Comparison of ENCODE assay signal across 7 mouse cellular contexts in the genomic region with DNA sequence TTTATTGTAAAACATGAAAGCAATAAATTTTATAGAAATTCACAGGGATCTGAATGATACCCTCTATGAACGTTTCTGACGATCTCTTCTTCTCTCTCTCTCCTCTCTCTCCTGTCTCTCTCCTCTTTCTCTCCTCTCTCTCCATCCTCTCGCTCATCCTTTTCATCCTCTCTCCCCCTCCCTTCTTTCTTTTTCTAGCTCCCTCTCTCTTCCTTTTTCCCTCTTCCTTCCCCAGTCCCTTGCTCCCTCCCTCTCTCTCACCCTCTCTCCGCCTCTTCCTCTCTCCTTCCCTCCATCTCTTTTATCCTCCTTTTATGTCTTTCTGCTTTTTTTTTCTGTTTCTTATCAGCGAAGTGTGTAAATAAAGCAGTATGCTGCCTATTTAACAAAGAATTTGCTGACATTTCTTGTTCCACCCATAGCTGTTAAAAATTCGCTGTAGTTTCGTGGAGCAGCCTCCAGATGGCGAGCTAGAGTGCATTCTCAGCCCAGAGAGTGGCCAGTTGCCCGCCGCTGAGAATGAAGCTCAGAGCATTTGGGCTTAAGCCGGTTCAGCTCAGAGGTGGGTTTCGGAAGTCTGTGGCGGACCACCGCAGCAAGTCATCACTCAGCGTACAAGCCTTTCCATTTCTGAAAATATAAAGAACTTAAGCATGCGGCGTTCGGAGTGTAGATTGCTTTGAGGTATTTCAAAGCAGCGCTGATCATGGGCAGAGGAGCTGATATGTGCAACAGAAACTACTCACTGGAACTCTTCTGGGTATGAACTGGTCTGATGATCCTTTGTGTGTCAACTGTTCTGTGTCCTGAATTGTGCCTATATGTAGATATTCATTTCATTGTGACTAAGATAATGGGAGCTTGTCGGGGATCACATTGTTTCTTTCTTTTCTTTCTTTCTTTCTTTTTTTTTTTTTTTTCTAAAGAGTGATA. TPM values are rescaled to one million over a fixed set of nuclear protein-coding genes. Genes with fewer than 3 reads are reported as not detected.
DNase-seq lines count a peak whose midpoint lies in the region; ATAC-seq lines count a peak whose summit lies in the region.

No protein-coding gene starts in this region.

- DNase-seq in WW6 (ENCODE audit: low read depth, low spot score), result peak; percentile 24
- peak; percentile 66 for DNase-seq in cerebellum, adult 9-10 months
- peak; percentile 60 to 82 for DNase-seq in frontal cortex, postnatal 14 days (ENCODE audit: low spot score in 2 of 2)
- peak; percentile 73 for DNase-seq in limb, embryonic 10.5 days (ENCODE audit: low spot score)
- peak; percentile 74 for DNase-seq in testis, postnatal 10 days (ENCODE audit: low spot score)

- WGBS in intestine, embryonic 15.5 days, result 11% methylated on average over 20 of the region's 20 CpGs
- 16% methylated on average over 20 of the region's 20 CpGs for WGBS in limb, embryonic 10.5 days
- 9% methylated on average over 20 of the region's 20 CpGs for WGBS in midbrain, embryonic 13.5 days

- ATAC-seq in intestine, embryonic 15.5 days, result peak; percentile 80
- ATAC-seq in midbrain, embryonic 13.5 days, result peak; percentile 91

- H3K9ac ChIP-seq in intestine, embryonic 15.5 days, result no peak overlapping the region
- peak overlapping the region; percentile 46; the same call in 1 of the 2 replicates for H3K9ac ChIP-seq in midbrain, embryonic 13.5 days (replicated peaks)

- peak overlapping the region; percentile 59 for H3K4me2 ChIP-seq in intestine, embryonic 15.5 days (replicated peaks)
- peak overlapping the region; percentile 55 for H3K4me2 ChIP-seq in midbrain, embryonic 13.5 days (replicated peaks)

- no peaks in the 10 kb centered on the region for H3K36me3 ChIP-seq in intestine, embryonic 15.5 days
- H3K36me3 ChIP-seq in limb, embryonic 10.5 days, result no peaks in the 10 kb centered on the region
- no peaks in the 10 kb centered on the region for H3K36me3 ChIP-seq in midbrain, embryonic 13.5 days

- H3K27me3 ChIP-seq in intestine, embryonic 15.5 days (replicated peaks), result no peaks in the 10 kb centered on the region
- H3K27me3 ChIP-seq in limb, embryonic 10.5 days (ENCODE audit: low read depth, poor library complexity, severe bottlenecking), result no peaks in the 10 kb centered on the region
- no peaks in the 10 kb centered on the region for H3K27me3 ChIP-seq in midbrain, embryonic 13.5 days

- peak overlapping the region; percentile 26 for H3K4me3 ChIP-seq in intestine, embryonic 15.5 days (replicated peaks)
- H3K4me3 ChIP-seq in limb, embryonic 10.5 days, result peak overlapping the region; percentile 42
- peak overlapping the region; percentile 40 for H3K4me3 ChIP-seq in midbrain, embryonic 13.5 days (replicated peaks)

- no peaks in the 10 kb centered on the region for H3K9me3 ChIP-seq in intestine, embryonic 15.5 days
- H3K9me3 ChIP-seq in limb, embryonic 10.5 days (replicated peaks), result no peaks in the 10 kb centered on the region
- H3K9me3 ChIP-seq in midbrain, embryonic 13.5 days, result no peaks in the 10 kb centered on the region

- no peak overlapping the region for H3K27ac ChIP-seq in intestine, embryonic 15.5 days
- H3K27ac ChIP-seq in limb, embryonic 10.5 days, result no peak overlapping the region
- peak overlapping the region; percentile 51; the same call in 1 of the 2 replicates for H3K27ac ChIP-seq in midbrain, embryonic 13.5 days

- no peaks in the 10 kb centered on the region for H3K4me1 ChIP-seq in intestine, embryonic 15.5 days (replicated peaks)
- H3K4me1 ChIP-seq in limb, embryonic 10.5 days, result no peaks in the 10 kb centered on the region
- H3K4me1 ChIP-seq in midbrain, embryonic 13.5 days (replicated peaks), result no peaks in the 10 kb centered on the region

RNA-seq across cellular contexts. Expression of gene Slitrk3, which starts 8.5 kb away (rescaled TPM):
- 0.68 and 0.87 TPM in 2 replicates for polyA plus RNA-seq in intestine, embryonic 15.5 days (2015; fragmentation: Nextera tagmentation; extraction: Ambion mirVana)
- not detected in 2 replicates for polyA plus RNA-seq in limb, embryonic 10.5 days (2016; fragmentation: Nextera tagmentation; extraction: Ambion mirVana)
- 11.1 and 11.6 TPM in 2 replicates for polyA plus RNA-seq in midbrain, embryonic 13.5 days (2015; fragmentation: Nextera tagmentation; extraction: Ambion mirVana)

Comparison
In these comparisons a context has a peak if more than half of its experiments do, and no peak if none do; other contexts are left out.
1. DNase-seq: peak in every context shown above with its lines; median percentile 74 in testis, postnatal 10 days; 73 in limb, embryonic 10.5 days; 71 in frontal cortex, postnatal 14 days; 66 in cerebellum, adult 9-10 months; 24 in WW6.